Mouse (Mus musculus) lung, postnatal 0 days (tissue): ENCODE measurements around the gene Ifrd2. TPM values are rescaled to one million over a fixed set of nuclear protein-coding genes. Genes with fewer than 3 reads are reported as not detected.

ENCODE experiments used
- ATAC-seq: fragments of 200-750 bp; cut with Nextera tagmentation; 2 replicates; pipeline ENCODE4 v1.8.0; 2017; ENCODE audit warnings: moderate library complexity
- DNase-seq: peaks from one replicate; pipeline ENCODE4 v3.0.0-alpha.2; 2016; ENCODE audit warnings: low spot score
- H3K27ac ChIP-seq: fragments of 300-500 bp; sonication (generic); 2 replicates; pipeline ENCODE4 v1.5.1; 2014; ENCODE audit warnings: antibody characterized with exemption, mild to moderate bottlenecking, low read length, mixed read lengths
- H3K27me3 ChIP-seq: fragments of 300-500 bp; sonication (generic); replicated peaks from 2 replicates; pipeline ENCODE4 v1.6.1; 2014; ENCODE audit warnings: low read length, mixed read lengths; ENCODE audit not compliant: insufficient read depth
- H3K36me3 ChIP-seq: fragments of 300-500 bp; sonication (generic); 2 replicates; pipeline ENCODE4 v1.6.1; 2014; ENCODE audit warnings: low read length, mixed read lengths; ENCODE audit not compliant: insufficient read depth
- H3K4me1 ChIP-seq: fragments of 300-500 bp; sonication (generic); 2 replicates; pipeline ENCODE4 v1.6.1; 2014; ENCODE audit warnings: antibody characterized with exemption, low read depth, low read length, mixed read lengths; ENCODE audit not compliant: insufficient read depth
- H3K4me2 ChIP-seq: fragments of 300-500 bp; sonication (generic); replicated peaks from 2 replicates; pipeline ENCODE4 v1.6.1; 2014; ENCODE audit warnings: low read depth, mild to moderate bottlenecking, low read length, moderate library complexity, mixed read lengths
- H3K4me3 ChIP-seq: fragments of 300-500 bp; sonication (generic); 2 replicates; pipeline ENCODE4 v1.5.1; 2014; ENCODE audit warnings: low read depth, low read length
- H3K9ac ChIP-seq: fragments of 300-500 bp; sonication (generic); replicated peaks from 2 replicates; pipeline ENCODE4 v1.6.1; 2014; ENCODE audit warnings: low read depth, mild to moderate bottlenecking
- H3K9me3 ChIP-seq: fragments of 300-500 bp; sonication (generic); 2 replicates; pipeline ENCODE4 v1.6.1; 2016; ENCODE audit warnings: low read length, mixed read lengths
- CTCF ChIP-seq: IDR thresholded peaks from 2 replicates; pipeline ENCODE4 v1.5.1; 2016; ENCODE audit warnings: antibody characterized with exemption, mild to moderate bottlenecking
- EP300 ChIP-seq: IDR thresholded peaks from 2 replicates; pipeline ENCODE4 v1.6.1; 2016; ENCODE audit warnings: antibody characterized with exemption, mild to moderate bottlenecking, control low read depth
- WGBS: fragments of 180-500 bp; shearing (Covaris S2); extraction: QIAGEN DNeasy Blood & Tissue Kit; methylation state at CpG from one replicate; pipeline ENCODE4 v1.1.7; 2014; 5-methylcytosine and 5-hydroxymethylcytosine counted together
- polyA plus RNA-seq: library from polyadenylated mRNA; unstranded; fragments of >200 nt; fragmentation: Nextera tagmentation; extraction: Ambion mirVana; gene quantifications from 2 replicates; pipeline ENCODE4 v1.2.1, GENCODE M21; 2015

The Ifrd2 gene
- polyA plus RNA-seq, 1 experiment from 2014 or later, result 24.1 TPM

- Histone ChIP-seq H3K4me2 (peak overlapping the region; percentile 41), H3K27me3 (no peaks in the 10 kb centered on the region), H3K36me3 (peaks cover 11% of the 10 kb centered on the region; the same call in 1 of the 2 replicates), H3K9me3 (no peaks in the 10 kb centered on the region), H3K27ac (peak overlapping the region; percentile 86), H3K4me3 (no peak overlapping the region), H3K4me1 (peaks cover 41% of the 10 kb centered on the region), H3K9ac (0 out of 2 replicates have a peak overlapping the region, but pooled peaks have one; percentile 23)
- no peak for DNase-seq
- WGBS, result 31% methylated on average over 15 of the region's 15 CpGs
- no peak for TF ChIP-seq EP300
- TF ChIP-seq CTCF, result no peak
- peak; percentile 9 for ATAC-seq
These were observed 38.9 kb downstream of the Ifrd2 start for GRCm38 (mm10) chr9:107626158-107626843.

GRCm38 (mm10) chr9:107626844-107627277, 39.4 kb downstream of the Ifrd2 start:
- DNase-seq, result peak; percentile 90
- Histone ChIP-seq H3K27me3 (no peaks in the 10 kb centered on the region), H3K9ac (peak overlapping the region; percentile 23; the same call in 1 of the 2 replicates), H3K36me3 (peaks cover 11% of the 10 kb centered on the region; the same call in 1 of the 2 replicates), H3K27ac (peak overlapping the region; percentile 86), H3K4me2 (peak overlapping the region; percentile 41), H3K4me1 (peaks cover 45% of the 10 kb centered on the region), H3K4me3 (no peak overlapping the region), H3K9me3 (no peaks in the 10 kb centered on the region)
- 0% methylated on average over 2 of the region's 2 CpGs for WGBS
- TF ChIP-seq EP300 (no peak), CTCF (peak; percentile 97)
- ATAC-seq, result peak; percentile 74

- Histone ChIP-seq H3K4me1 (peaks cover 52% of the 10 kb centered on the region), H3K27me3 (no peaks in the 10 kb centered on the region), H3K27ac (peak overlapping the region; percentile 86), H3K4me2 (peak overlapping the region; percentile 41; the same call in 1 of the 2 replicates), H3K9ac (peak overlapping the region; percentile 23; the same call in 1 of the 2 replicates), H3K36me3 (0 out of 2 replicates have a peak, but pooled peaks cover 4% of the 10 kb centered on the region), H3K9me3 (no peaks in the 10 kb centered on the region), H3K4me3 (no peak overlapping the region)
- DNase-seq (no peak), ATAC-seq (no peak)
- WGBS, result 37% methylated on average over 20 of the region's 20 CpGs
- TF ChIP-seq EP300 (no peak), CTCF (no peak)
These were observed 40.2 kb downstream of the Ifrd2 start for GRCm38 (mm10) chr9:107627387-107628255.

DNA sequence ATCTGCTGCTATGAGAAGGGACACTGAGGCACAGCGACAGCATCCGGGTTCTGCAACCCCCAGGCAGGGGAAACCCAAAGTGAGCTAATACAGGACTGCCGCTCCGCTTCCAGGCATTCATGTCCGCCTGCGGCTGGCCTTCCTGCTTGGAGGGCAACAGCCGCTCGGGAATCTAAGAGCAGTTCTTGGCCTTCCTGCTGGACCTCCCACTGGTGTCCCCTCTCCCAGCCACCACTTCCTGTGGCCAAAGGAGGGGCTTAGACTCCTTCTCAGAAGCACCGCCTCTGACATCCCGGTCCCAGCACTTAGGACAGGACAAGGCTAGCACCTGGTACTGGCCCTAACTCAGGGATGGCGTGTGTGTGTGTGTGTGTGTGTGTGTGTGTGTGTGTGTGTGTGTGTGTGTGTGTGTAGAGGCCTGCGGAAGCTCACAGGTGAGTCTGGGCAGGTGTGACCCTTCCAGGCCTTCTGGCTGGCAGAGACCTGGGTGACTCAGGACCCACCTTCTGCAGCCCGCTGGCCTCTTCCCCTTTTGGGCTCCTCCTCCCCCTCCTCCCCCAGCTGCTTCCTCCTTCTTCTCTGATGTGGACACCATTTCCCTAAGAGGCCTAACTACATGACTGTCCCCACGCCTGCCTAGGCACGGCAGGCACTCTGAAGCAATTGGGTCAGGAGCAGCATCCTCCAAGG, 41.4 kb downstream of the Ifrd2 start:
- peaks cover 55% of the 10 kb centered on the region for H3K4me1 ChIP-seq
- DNase-seq, result peak; percentile 77
- peak; percentile 31 for ATAC-seq
- H3K9me3 ChIP-seq, result no peaks in the 10 kb centered on the region
- no peak overlapping the region; the same call in 1 of the 2 replicates for H3K4me3 ChIP-seq
- TF ChIP-seq CTCF (no peak), EP300 (no peak)
- H3K4me2 ChIP-seq, result peak overlapping the region; percentile 30
- peak overlapping the region; percentile 86 for H3K27ac ChIP-seq
- H3K27me3 ChIP-seq, result no peaks in the 10 kb centered on the region
- 0 out of 2 replicates have a peak, but pooled peaks cover 4% of the 10 kb centered on the region for H3K36me3 ChIP-seq
- 41% methylated on average over 14 of the region's 15 CpGs for WGBS
- peak overlapping the region; percentile 1 for H3K9ac ChIP-seq

GRCm38 (mm10) chr9:107629411-107629730, 41.9 kb downstream of the Ifrd2 start:
- Histone ChIP-seq H3K36me3 (0 out of 2 replicates have a peak, but pooled peaks cover 4% of the 10 kb centered on the region), H3K27me3 (no peaks in the 10 kb centered on the region), H3K9me3 (no peaks in the 10 kb centered on the region), H3K27ac (peak overlapping the region; percentile 86), H3K4me2 (peak overlapping the region; percentile 27), H3K9ac (peak overlapping the region; percentile 1; the same call in 1 of the 2 replicates), H3K4me3 (no peak overlapping the region), H3K4me1 (peaks cover 55% of the 10 kb centered on the region)
- no peak for DNase-seq
- TF ChIP-seq CTCF (no peak), EP300 (no peak)
- WGBS, result 37% methylated on average over 4 of the region's 4 CpGs
- no peak for ATAC-seq
